Mouse (Mus musculus) colon, adult 2 months (tissue): ENCODE data around the gene Trem1. TPM values are rescaled to one million over a fixed set of nuclear protein-coding genes. Genes with fewer than 3 reads are reported as not detected.

Experiments
- polyA plus RNA-seq: library from polyadenylated mRNA; depleted of rRNA; stranded (reverse); fragments of >200 nt; gene quantifications from 2 replicates; pipeline ENCODE4 v1.2.3, GENCODE M21; 2012; rRNA removed

The Trem1 gene
- polyA plus RNA-seq, result 0.05 and 0.07 TPM in 2 replicates

DNA sequence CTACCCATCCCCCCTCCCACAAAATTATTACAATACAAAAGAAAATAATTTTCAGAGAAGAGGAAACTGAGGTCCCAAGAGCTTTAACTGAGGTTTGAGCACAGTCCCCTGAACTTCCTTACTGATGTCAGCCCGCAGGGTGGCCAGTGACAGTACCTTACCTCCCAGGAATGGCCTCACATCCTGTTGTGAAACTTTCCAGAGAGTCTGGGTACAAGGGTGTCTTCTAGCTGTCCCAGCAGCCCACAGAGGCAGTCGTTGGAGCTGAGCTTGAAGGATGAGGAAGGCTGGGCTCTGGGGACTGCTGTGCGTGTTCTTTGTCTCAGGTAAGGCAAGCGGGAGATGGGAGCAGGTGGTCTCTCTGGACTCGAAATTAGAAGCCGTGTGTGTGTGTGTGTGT is at the start of gene Trem1:
Gene Trem1, plus strand, starts transcription at position 251 of the 400 bp plus-strand sequence.

DNA sequence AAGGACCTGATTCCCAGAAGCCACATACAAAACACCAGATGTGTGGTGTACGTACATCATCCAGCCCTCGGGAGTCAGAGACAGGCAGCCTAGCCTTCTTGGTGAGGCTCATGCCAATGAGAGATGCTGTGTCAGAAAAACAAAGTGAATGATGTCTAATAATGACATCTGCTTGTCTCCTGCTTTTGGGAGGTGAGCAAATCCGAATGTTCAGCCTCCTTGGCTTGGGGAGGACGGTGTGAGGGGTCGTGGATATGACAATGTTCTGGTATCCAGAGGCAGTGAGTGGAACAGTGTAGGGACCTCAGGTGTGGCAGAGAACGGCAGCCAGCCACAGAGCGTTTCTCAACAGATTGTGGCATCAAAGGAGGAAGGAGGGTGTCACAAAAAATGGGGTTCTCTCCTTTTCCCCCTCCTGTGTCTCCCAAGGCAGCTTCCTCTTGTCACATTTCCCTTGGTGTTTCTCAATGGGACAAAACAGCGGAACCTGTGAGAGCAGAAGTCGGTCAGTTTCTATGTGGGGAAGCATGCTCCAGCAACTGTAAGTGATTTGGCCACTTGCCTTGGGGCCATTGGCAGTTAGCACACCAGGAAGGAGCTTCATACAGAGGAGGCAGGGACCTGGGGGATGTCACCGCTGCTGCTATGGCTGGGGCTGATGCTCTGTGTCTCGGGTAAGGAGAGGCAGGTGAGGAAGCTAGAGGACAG is 14.8 kb downstream of the Trem1 start, which contains the start of gene Trem3:
Gene Trem3, plus strand, starts transcription at position 557 of the 708 bp plus-strand sequence.

DNA sequence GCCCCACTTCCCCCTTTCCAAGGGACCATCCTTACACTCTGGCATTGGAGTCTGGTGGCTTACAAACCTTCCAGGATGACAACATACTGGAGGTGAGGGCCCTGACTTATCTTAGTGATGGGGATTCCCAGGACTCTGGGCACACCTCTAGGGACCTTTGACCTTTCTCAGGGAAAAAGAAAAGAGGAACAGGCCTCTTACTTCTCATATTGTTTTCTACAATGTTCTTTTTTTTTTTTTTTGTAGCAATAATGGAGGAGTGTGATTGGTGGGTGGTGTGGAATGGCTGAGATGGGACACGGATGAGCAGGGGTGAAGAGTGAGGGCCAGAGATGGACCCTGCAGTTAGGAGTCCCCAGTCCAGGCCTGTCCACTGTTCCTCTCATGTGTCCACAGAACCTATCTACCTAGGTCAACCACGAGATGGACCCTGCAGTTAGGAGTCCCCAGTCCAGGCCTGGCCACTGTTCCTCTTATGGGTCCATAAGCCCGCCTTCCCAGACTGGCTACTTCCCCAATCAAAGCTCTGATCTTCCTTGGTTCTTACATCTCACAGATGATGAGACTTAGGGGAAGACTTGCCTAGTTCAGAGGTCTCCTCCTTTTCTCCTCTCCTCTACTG is 31.3 kb downstream of the Trem1 start, which contains the start of gene Treml4:
Gene Treml4, plus strand, starts transcription at position 555 of the 622 bp plus-strand sequence.

Other genes with a start within 250 kb of the Trem1 start
- gene 1700122O11Rik, start 194.5 kb upstream of the Trem1 start, polyA plus RNA-seq, result not detected in 2 replicates
- gene 1700067P10Rik, start 143.4 kb upstream of the Trem1 start, polyA plus RNA-seq, result not detected in 2 replicates
- gene 9830107B12Rik, start 86.5 kb upstream of the Trem1 start, polyA plus RNA-seq, result 0.14 TPM in 1 of 2 replicates, not detected in the other
- gene A530064D06Rik, start 65.5 kb upstream of the Trem1 start, polyA plus RNA-seq, result 0.52 and 0.69 TPM in 2 replicates
- not detected in 2 replicates for gene Trem3, start 15.0 kb downstream of the Trem1 start, polyA plus RNA-seq
- gene Treml4, start 31.5 kb downstream of the Trem1 start, polyA plus RNA-seq, result 0.20 and 1.3 TPM in 2 replicates
- 1.2 and 1.5 TPM in 2 replicates for gene Treml2, start 66.7 kb downstream of the Trem1 start, polyA plus RNA-seq
- gene B430306N03Rik, start 83.4 kb downstream of the Trem1 start, polyA plus RNA-seq, result 0.17 and 0.45 TPM in 2 replicates
- 5.6 and 6.1 TPM in 2 replicates for gene Trem2, start 113.6 kb downstream of the Trem1 start, polyA plus RNA-seq
- 0.19 TPM in 1 of 2 replicates, not detected in the other for gene Treml1, start 127.1 kb downstream of the Trem1 start, polyA plus RNA-seq
- 51.0 and 57.7 TPM in 2 replicates for gene Nfya, start 177.1 kb downstream of the Trem1 start, polyA plus RNA-seq
- 4.6 and 6.7 TPM in 2 replicates for gene Oard1, start 177.2 kb downstream of the Trem1 start, polyA plus RNA-seq
- gene Apobec2, start 200.2 kb downstream of the Trem1 start, polyA plus RNA-seq, result 1.8 and 2.2 TPM in 2 replicates
- 3.6 and 4.8 TPM in 2 replicates for gene Tspo2, start 218.8 kb downstream of the Trem1 start, polyA plus RNA-seq
- gene Unc5cl, start 222.1 kb downstream of the Trem1 start, polyA plus RNA-seq, result 13.5 and 15.4 TPM in 2 replicates